Mouse (Mus musculus) olfactory bulb, adult 2 months (tissue): ENCODE results near the gene Wdhd1.

ENCODE experiments used
- CTCF ChIP-seq: fragments of 200-500 bp; IDR thresholded peaks from 2 replicates; pipeline ENCODE4 v1.5.1; 2012; ENCODE audit warnings: low read depth, mild to moderate bottlenecking, low read length, moderate library complexity; ENCODE audit not compliant: insufficient read depth
- POLR2A ChIP-seq: fragments of 200-500 bp; IDR thresholded peaks from 2 replicates; pipeline ENCODE4 v1.6.1; 2012; ENCODE audit warnings: mild to moderate bottlenecking, low read depth, low read length, moderate library complexity; ENCODE audit not compliant: insufficient read depth

- no peak for TF ChIP-seq POLR2A
- TF ChIP-seq CTCF: no peak
Observed at GRCm38 (mm10) chr14:47236491-47236890, 40.2 kb downstream of the Wdhd1 start.
